Mouse (Mus musculus): Measurements from ENCODE around the gene Fem1b. TPM values are rescaled to one million over a fixed set of nuclear protein-coding genes. Genes with fewer than 3 reads are reported as not detected.

Gene Fem1b
- total RNA-seq, 2 experiments from 2014 or later = 15.8 to 16.1 TPM

DNA sequence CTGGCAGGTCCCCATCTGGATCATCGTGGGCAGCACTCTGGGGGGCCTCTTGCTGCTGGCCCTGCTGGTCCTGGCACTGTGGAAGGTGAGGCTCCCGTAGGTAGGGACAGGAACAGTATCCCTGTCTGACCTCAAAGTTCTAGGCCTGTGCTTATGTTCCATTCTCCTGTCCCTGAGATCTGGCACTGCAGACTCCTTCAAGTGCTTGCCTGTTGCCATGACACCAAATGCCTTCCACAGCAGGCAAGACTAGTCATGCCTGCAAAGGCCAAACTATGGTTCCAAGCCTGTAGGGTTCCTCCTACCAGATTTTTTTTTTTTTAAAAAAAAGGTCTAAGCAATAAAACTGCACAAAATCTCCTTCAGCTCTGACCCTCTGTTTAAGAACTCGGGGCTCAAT lies 29.8 kb downstream of the Fem1b start:
- DNase-seq = peak; percentile 33 to 52

DNA sequence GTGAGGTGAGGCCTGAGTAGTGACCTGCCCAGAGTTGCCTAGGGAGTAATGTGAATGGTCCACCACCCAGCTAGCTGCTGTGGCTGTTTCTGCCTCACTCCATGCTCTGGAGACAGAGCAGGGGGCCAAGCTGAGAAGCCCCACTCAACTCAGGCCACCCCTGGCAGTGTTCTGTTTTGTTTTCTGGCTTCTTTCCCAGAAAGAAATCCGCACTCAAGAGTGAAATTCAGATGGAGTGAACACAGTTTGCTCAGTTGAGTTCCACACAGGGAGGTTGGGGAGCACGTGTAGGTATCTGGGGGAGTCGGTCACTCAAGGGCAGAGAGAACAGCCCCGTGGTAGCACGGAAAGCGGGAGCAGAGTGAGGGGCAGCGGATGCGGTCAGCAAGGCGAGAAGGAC lies 33.0 kb downstream of the Fem1b start:
- no peak for DNase-seq

- peak; percentile 50 to 68 for DNase-seq
These were observed 34.3 kb downstream of the Fem1b start for GRCm38 (mm10) chr9:62777461-62777860.

DNA sequence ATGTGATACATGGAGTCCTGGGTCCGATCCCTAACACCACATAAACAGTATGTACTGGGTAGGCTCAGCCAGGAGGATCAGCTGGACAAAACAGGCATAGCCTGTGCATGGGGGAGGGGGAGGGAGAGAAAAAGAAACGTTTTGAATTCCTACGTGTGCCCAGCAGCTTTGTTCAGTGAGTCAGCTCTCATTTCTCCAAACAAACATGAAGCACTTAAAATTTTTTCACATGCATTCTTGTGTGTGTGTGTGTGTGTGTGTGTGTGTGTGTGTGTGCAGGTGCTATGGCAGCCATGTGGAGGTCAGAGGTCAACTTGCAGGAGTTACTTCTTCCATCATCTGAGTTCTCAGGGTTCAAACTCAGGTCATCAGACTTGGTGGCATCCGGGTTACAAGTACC lies 36.3 kb downstream of the Fem1b start:
- no peak for DNase-seq

DNA sequence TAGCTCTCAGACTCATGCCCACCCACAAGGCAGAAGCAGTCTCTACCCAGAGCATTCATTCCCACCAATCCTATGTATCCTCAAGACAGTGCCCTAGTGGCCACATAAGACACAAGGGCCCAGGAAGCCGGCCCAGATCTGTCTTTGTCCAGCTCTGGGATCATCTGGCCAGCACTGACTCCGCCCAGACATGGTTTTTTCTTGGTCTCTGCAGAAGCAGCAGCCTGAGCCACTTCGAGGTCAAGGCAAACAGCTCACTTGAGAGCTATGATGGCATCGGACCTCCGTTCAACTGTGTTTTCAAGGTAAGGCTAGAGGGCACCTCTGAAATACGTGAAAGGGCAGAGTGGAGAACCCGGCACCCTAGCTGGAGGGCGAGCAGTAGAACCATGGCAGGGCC lies 39.0 kb downstream of the Fem1b start:
- DNase-seq = no peak

- no peak for DNase-seq
These were observed 43.4 kb downstream of the Fem1b start for GRCm38 (mm10) chr9:62768361-62768760.

GRCm38 (mm10) chr9:62767464-62767863 lies 44.3 kb downstream of the Fem1b start:
- DNase-seq = no peak

DNA sequence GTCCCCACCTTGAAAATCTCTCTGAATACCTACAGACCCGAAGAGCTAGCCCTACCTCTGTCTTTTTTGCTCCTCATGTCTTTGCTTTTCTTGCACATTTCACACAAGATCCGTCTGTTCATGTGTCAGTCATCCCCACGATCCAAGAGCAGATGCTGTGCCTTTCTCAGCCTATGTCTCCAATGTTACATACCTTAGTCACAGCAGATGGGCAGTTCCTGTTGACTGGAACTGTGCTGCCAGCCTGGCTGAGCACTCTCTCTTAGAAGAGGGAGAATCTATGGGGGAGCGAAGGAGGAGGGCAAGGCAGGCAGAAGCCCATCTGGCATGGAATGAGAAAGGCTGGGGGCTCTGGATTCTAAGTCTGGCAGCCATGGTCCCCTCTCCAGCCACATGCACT lies 46.4 kb downstream of the Fem1b start:
- DNase-seq = no peak

DNA sequence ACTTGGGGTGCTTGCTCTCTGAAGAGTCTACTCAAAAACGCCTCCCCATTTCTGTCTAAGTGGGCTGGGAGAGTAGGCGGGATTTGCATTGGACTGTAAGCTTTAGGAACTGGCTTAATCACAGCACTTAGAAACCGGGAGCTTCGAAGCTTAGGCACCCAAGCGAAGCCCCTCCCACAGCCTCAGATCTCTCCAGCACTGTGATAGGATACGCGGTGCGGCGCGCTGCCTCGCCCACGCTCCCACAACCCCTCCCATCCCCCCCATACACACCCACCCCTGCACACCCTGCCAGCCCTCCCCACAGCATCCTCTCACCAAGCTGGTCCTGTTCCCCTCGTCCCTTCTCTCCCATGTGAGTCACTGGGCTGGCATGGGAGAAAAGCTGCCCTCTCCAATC lies 48.3 kb downstream of the Fem1b start:
- no peak for DNase-seq

DNA sequence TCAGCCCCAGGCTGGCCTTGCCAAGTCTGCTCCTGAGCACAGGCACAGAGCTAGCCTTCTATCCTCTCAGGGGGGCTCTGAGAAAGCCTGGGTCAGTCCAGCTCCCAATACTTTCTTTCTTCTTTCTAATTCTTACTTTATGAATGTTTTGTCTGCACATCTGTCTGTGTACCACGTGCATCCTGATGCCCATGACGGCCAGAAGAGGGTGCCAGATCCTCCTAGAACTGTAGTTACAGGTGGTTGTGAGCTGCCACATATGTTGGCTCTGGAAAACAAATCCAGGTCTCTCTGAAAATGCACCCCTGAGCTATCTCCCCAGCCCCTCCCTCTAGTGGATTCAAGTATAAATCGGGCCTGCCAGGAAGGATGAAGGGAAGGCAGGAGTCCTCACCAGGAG lies 52.1 kb downstream of the Fem1b start:
- no peak for DNase-seq

DNA sequence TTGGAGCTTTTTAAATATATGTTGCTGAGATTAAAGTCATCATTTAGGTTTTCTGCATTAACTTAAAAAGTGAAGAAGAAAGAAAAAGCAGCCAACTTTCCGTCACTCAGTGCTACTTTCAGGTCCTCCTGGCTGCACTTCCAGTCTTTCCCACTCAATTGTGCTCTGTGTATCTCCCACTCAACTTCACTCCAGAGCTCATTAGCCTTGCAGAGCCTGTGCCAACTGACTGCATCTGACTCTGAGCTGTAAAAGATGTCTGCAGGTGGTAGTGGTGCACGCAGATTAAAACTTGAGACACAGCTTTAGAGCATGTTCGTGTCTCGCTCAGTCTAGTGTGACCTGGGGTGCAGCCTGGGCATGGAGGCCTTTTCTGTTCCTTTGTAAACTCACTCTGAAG lies 53.4 kb downstream of the Fem1b start:
- no peak for DNase-seq

GRCm38 (mm10) chr9:62750381-62750780 lies 61.4 kb downstream of the Fem1b start:
- no peak for DNase-seq

GRCm38 (mm10) chr9:62749666-62750065 lies 62.1 kb downstream of the Fem1b start:
- peak; percentile 62 to 74 for DNase-seq

- DNase-seq = no peak
These were observed 65.1 kb downstream of the Fem1b start for GRCm38 (mm10) chr9:62746646-62747045.

DNA sequence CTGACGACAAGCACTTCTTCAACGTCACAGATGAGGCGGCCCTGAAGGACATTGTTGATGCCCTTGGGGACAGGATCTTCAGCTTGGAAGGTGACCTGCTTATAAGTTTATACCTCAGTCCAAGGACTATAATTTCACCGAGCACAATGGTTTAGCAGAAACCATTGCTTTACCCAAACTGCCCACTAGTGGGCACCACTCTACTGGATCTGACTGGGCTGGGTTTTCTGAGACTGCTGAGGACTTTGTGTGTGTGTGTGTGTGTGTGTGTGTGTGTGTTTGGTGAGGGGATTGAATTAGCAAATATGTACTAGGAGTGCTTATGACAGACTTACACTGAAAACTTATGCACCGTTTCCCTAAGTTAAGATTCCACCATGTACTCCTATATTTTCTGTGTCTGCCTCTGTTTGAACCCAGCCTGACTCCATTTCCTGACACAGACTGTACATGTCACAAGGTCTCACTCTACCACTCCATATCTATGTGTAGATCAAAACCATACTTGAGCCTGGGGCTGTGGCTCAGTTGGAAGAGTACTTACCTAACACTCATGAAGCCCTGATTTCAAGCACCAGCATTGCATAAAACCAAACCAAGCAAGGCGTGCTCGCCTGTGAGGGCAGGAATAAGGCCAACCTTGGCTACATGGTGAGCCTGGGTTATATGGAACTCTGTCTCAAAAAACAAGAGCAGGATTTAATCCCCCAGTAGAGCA lies 67.0 kb downstream of the Fem1b start:
- peak in 1 of 2 experiments; percentile 70 for DNase-seq

Other genes with a start within 250 kb of the Fem1b start
- 1 to 10 TPM; 1.1 to 1.3 TPM for gene Itga11, start 134.1 kb downstream of the Fem1b start, total RNA-seq (2021)
- gene Cln6, start 26.9 kb upstream of the Fem1b start, total RNA-seq (2021) = 10 to 100 TPM; 25.8 TPM
- gene Calml4, start 46.1 kb upstream of the Fem1b start, total RNA-seq (2021) = under 1 TPM; 0.17 to 0.90 TPM
- gene Pias1, start 176.0 kb upstream of the Fem1b start, total RNA-seq (2021) = 10 to 100 TPM; 19.5 to 25.6 TPM

Data from heart, adult 18-20 months (tissue).